Mouse (Mus musculus) midbrain, embryonic 13.5 days (tissue): ENCODE measurements around the gene S1pr5. TPM values are rescaled to one million over a fixed set of nuclear protein-coding genes. Genes with fewer than 3 reads are reported as not detected.
"Not testable (repeated sequence)": the region's sequence is repeated elsewhere in the genome, so short reads cannot be mapped to it uniquely, and the experiment has no call there.

Experiments
- ATAC-seq: fragments of 200-750 bp; cut with Nextera tagmentation; 2 replicates; pipeline ENCODE4 v1.8.0; 2017; ENCODE audit warnings: mild to moderate bottlenecking, moderate TSS enrichment, moderate library complexity
- H3K27ac ChIP-seq: fragments of 300-500 bp; sonication (generic); 2 replicates; pipeline ENCODE4 v1.5.1; 2015; ENCODE audit warnings: inconsistent platforms, mild to moderate bottlenecking, moderate library complexity
- H3K27me3 ChIP-seq: fragments of 300-500 bp; sonication (generic); 2 replicates; pipeline ENCODE4 v1.6.1; 2015; ENCODE audit warnings: mild to moderate bottlenecking, inconsistent platforms
- H3K36me3 ChIP-seq: fragments of 300-500 bp; sonication (generic); 2 replicates; pipeline ENCODE4 v1.6.1; 2015; ENCODE audit warnings: mild to moderate bottlenecking, inconsistent platforms
- H3K4me1 ChIP-seq: fragments of 300-500 bp; sonication (generic); replicated peaks from 2 replicates; pipeline ENCODE4 v1.6.1; 2015; ENCODE audit warnings: inconsistent platforms
- H3K4me2 ChIP-seq: fragments of 300-500 bp; sonication (generic); replicated peaks from 2 replicates; pipeline ENCODE4 v1.6.1; 2015; ENCODE audit warnings: moderate library complexity, mild to moderate bottlenecking, inconsistent platforms
- H3K4me3 ChIP-seq: fragments of 300-500 bp; sonication (generic); replicated peaks from 2 replicates; pipeline ENCODE4 v1.5.1; 2015; ENCODE audit warnings: mild to moderate bottlenecking, inconsistent platforms
- H3K9ac ChIP-seq: fragments of 300-500 bp; sonication (generic); replicated peaks from 2 replicates; pipeline ENCODE4 v1.6.1; 2015; ENCODE audit warnings: mild to moderate bottlenecking, inconsistent platforms
- H3K9me3 ChIP-seq: fragments of 300-500 bp; sonication (generic); 2 replicates; pipeline ENCODE4 v1.6.1; 2016; ENCODE audit warnings: mild to moderate bottlenecking, inconsistent platforms
- WGBS: fragments of 180-500 bp; shearing (Covaris S2); methylation state at CpG from one replicate; pipeline ENCODE4 v1.1.7; 2015; 5-methylcytosine and 5-hydroxymethylcytosine counted together
- polyA plus RNA-seq: library from polyadenylated mRNA; unstranded; fragments of >200 nt; fragmentation: Nextera tagmentation; extraction: Ambion mirVana; gene quantifications from 2 replicates; pipeline ENCODE4 v1.2.1, GENCODE M21; 2015

The S1pr5 gene
- polyA plus RNA-seq, 1 experiment from 2014 or later: 1.6 TPM

GRCm38 (mm10) chr9:21213617-21214190 is 34.5 kb downstream of the S1pr5 start:
- Histone ChIP-seq H3K4me2 (no peak overlapping the region), H3K9me3 (no peaks in the 10 kb centered on the region), H3K4me3 (no peak overlapping the region), H3K27me3 (no peaks in the 10 kb centered on the region), H3K9ac (no peak overlapping the region), H3K36me3 (peaks cover 21% of the 10 kb centered on the region), H3K4me1 (peaks cover 8% of the 10 kb centered on the region), H3K27ac (no peak overlapping the region)
- ATAC-seq: no peak
- 38% methylated on average over 7 of the region's 7 CpGs for WGBS

GRCm38 (mm10) chr9:21211624-21212023 is 36.6 kb downstream of the S1pr5 start:
- peaks cover 30% of the 10 kb centered on the region for H3K36me3 ChIP-seq
- H3K27me3 ChIP-seq: no peaks in the 10 kb centered on the region
- no peak overlapping the region for H3K27ac ChIP-seq
- no peak overlapping the region for H3K4me2 ChIP-seq
- no peak overlapping the region for H3K9ac ChIP-seq
- peaks cover 5% of the 10 kb centered on the region for H3K4me1 ChIP-seq
- WGBS: 89% methylated on average over 7 of the region's 7 CpGs
- no peaks in the 10 kb centered on the region for H3K9me3 ChIP-seq
- no peak for ATAC-seq
- H3K4me3 ChIP-seq: no peak overlapping the region

DNA sequence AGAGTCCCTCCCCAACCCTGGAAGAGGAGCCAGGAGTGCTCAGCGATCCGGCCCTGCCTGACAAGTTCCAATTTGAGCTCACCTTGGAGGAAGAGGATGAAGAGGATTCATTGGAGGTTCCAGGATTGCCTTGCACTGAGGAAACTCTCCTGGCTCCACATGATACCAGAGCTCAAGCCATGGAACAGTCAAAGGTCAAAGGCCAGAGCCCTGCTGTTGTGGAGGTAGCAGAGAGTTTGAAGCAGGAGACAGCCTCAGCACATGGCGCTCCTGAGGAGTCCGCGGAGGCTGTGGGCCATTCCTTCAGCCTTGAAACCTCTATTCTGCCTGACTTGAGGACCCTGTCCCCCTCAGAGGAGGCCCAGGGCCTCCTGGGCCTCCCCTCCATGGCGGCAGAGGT is 37.4 kb downstream of the S1pr5 start:
- no peaks in the 10 kb centered on the region for H3K4me1 ChIP-seq
- H3K9ac ChIP-seq: no peak overlapping the region
- H3K4me2 ChIP-seq: no peak overlapping the region
- WGBS: 84% methylated on average over 6 of the region's 6 CpGs
- H3K27me3 ChIP-seq: no peaks in the 10 kb centered on the region
- H3K27ac ChIP-seq: no peak overlapping the region
- no peak overlapping the region for H3K4me3 ChIP-seq
- no peaks in the 10 kb centered on the region for H3K9me3 ChIP-seq
- no peak for ATAC-seq
- H3K36me3 ChIP-seq: peaks cover 36% of the 10 kb centered on the region

DNA sequence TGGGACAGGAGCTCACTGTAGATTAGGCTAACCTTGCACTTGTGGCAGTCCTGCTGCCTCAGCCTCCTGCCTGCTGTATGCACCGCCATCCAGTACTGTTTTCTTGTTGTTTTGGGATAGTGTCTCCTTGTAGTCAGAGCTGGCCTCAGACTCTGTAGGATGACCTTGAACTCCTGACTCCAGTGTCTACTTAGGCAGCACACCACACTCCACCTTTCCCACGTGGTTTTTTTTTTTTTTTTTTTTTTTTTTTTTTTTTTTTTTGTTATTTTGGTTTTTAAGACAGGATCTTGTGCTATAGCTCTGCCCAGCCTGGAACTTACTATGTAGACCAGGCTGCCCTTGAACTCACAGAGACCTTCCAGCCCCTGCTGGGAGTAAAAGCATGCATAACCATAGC is 39.6 kb downstream of the S1pr5 start:
- ATAC-seq: no peak
- Histone ChIP-seq H3K36me3 (peaks cover 49% of the 10 kb centered on the region), H3K4me2 (no peak overlapping the region), H3K4me3 (no peak overlapping the region), H3K27ac (no peak overlapping the region), H3K4me1 (peaks cover 9% of the 10 kb centered on the region), H3K9me3 (no peaks in the 10 kb centered on the region), H3K9ac (no peak overlapping the region), H3K27me3 (no peaks in the 10 kb centered on the region)
- 63% methylated on average over 2 of the region's 2 CpGs for WGBS

GRCm38 (mm10) chr9:21206848-21207247 is 41.4 kb downstream of the S1pr5 start:
- Histone ChIP-seq H3K27me3 (no peaks in the 10 kb centered on the region), H3K4me3 (no peak overlapping the region), H3K36me3 (peaks cover 49% of the 10 kb centered on the region), H3K4me1 (peaks cover 9% of the 10 kb centered on the region), H3K27ac (no peak overlapping the region), H3K4me2 (no peak overlapping the region), H3K9ac (no peak overlapping the region), H3K9me3 (no peaks in the 10 kb centered on the region)
- ATAC-seq: no peak
- WGBS: 91% methylated on average over 6 of the region's 6 CpGs

DNA sequence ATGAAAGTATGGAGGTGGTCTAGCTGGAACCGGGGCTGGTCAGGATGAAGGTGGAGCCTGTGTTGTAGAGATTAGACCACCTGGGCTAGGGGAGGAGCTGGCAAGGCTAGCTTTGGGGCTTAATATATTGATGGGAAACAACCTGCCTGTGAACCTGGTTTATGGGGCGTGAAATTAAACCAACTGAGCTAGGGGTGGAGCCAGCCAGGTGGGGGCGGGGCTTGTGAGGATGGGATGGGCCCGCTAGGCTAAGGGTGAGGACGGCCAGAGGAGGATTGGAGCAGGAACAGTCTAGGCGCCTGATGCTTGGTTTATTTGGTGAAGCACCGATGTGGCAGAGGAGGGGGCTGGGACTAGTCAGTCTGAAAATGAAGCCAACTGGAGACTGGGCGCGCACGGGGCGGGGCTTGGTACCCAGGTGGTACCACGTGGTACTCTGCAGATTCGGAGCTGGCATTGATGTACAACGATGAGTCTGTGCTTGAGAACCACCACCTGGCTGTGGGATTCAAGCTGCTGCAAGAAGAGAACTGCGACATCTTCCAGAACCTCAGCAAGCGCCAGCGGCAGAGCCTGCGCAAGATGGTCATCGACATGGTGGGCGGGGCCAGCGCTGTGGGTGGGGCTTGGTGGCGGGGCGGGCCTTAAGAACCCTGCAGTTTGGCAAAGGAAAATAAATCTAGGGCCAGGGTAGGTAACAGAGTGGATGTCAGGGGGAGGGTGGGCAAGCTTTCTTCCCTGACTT is 43.5 kb downstream of the S1pr5 start:
- ATAC-seq: peak; percentile 73

DNA sequence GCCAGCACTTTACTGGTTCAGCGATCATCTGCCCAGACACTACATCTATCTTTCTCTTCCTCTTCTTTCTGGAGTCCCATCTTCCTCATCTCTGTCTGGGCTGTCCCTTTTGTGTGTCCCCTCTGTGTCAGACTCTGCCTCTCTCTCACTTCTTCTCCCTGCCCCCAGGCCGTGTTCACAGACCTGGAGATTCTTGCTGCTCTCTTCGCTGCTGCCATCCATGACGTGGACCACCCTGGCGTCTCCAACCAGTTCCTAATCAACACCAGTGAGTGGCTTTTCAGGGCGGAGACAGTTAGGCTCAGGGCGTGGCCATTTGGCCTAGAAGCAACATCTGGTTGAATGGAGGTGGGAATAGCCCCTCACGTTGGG is 44.1 kb downstream of the S1pr5 start:
- Histone ChIP-seq H3K4me1 (peaks cover 9% of the 10 kb centered on the region), H3K9ac (no peak overlapping the region), H3K27ac (no peak overlapping the region), H3K4me3 (no peak overlapping the region), H3K4me2 (peak overlapping the region; percentile 56), H3K27me3 (no peaks in the 10 kb centered on the region), H3K9me3 (no peaks in the 10 kb centered on the region), H3K36me3 (peaks cover 47% of the 10 kb centered on the region)
- WGBS: 27% methylated on average over 8 of the region's 8 CpGs
- no peak for ATAC-seq

More for the DNA sequence above, 43.5 kb downstream of the S1pr5 start:
- peak overlapping the region; percentile 35 for H3K4me3 ChIP-seq
- H3K36me3 ChIP-seq: peaks cover 47% of the 10 kb centered on the region
- no peaks in the 10 kb centered on the region for H3K27me3 ChIP-seq
- no peaks in the 10 kb centered on the region for H3K9me3 ChIP-seq
- H3K4me2 ChIP-seq: peak overlapping the region; percentile 56
- peaks cover 9% of the 10 kb centered on the region for H3K4me1 ChIP-seq
- WGBS: 3% methylated on average over 23 of the region's 23 CpGs
- H3K9ac ChIP-seq: peak overlapping the region; percentile 50
- H3K27ac ChIP-seq: no peak overlapping the region

GRCm38 (mm10) chr9:21198960-21199359 is 49.3 kb downstream of the S1pr5 start:
- Histone ChIP-seq H3K4me3 (no peak overlapping the region), H3K9ac (no peak overlapping the region), H3K27me3 (no peaks in the 10 kb centered on the region), H3K4me1 (peaks cover 33% of the 10 kb centered on the region), H3K36me3 (peaks cover 22% of the 10 kb centered on the region), H3K4me2 (no peak overlapping the region), H3K27ac (no peak overlapping the region), H3K9me3 (no peaks in the 10 kb centered on the region)
- no peak for ATAC-seq
- WGBS: 88% methylated on average over 3 of the region's 3 CpGs

- WGBS: 7% methylated on average over 4 of the region's 4 CpGs
- H3K27ac ChIP-seq: peak overlapping the region; percentile 79; the same call in 1 of the 2 replicates
These were observed 50.3 kb downstream of the S1pr5 start for GRCm38 (mm10) chr9:21197981-21198380.

DNA sequence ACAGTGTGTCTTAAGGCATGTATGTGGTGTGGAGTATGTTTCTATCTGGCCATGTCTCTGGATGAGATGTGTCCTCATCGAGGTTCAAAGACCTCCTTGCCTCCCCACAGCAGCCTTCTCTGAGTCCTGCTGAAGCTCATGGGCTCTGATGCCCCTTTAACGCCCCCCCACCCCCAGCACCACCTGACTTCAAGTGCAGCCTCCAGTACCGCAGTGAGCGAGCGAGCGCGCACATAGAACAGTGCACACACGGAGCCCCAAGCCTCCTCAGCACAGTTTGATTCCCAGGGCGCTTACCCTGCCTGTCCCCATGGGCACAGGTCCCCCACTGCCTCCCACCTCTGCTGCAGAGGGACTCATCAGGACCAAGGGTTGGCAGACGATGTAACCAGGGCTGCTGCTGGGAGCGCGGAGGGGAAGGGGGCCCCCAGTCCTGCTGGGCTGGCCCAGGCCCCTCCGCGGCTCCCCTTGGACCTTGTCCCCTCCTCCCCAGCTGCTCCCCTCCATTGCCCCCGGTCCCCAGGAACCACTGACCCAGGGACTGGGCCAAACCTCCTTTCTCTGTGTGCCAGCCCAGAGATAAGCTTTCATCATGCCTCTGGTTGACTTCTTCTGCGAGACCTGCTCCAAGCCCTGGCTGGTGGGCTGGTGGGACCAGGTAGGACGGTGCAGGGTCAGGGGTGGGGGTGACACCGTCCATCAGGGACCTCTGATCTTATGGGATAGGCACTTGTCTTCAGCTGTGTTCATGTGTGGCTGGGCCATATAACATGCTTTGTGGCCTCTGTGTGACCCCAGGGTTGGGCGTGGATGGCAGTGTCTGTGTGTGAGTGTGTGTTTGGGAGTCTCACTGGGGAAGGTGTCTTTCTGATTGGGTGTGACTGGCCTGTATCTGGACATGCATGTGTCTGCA is 51.5 kb downstream of the S1pr5 start:
- Histone ChIP-seq H3K27me3 (no peaks in the 10 kb centered on the region), H3K9ac (peak overlapping the region; percentile 85), H3K36me3 (peaks cover 12% of the 10 kb centered on the region), H3K4me3 (peak overlapping the region; percentile 67), H3K27ac (peak overlapping the region; percentile 79), H3K4me1 (peaks cover 33% of the 10 kb centered on the region), H3K9me3 (no peaks in the 10 kb centered on the region), H3K4me2 (peak overlapping the region; percentile 88)
- ATAC-seq: peak; percentile 84
- 15% methylated on average over 19 of the region's 19 CpGs for WGBS

More at GRCm38 (mm10) chr9:21197981-21198380, 50.3 kb downstream of the S1pr5 start:
- H3K4me1 ChIP-seq: peaks cover 33% of the 10 kb centered on the region
- peak overlapping the region; percentile 88 for H3K4me2 ChIP-seq
- no peaks in the 10 kb centered on the region for H3K9me3 ChIP-seq
- H3K36me3 ChIP-seq: peaks cover 12% of the 10 kb centered on the region
- H3K27me3 ChIP-seq: no peaks in the 10 kb centered on the region
- peak overlapping the region; percentile 67 for H3K4me3 ChIP-seq
- peak; percentile 83 for ATAC-seq
- peak overlapping the region; percentile 85 for H3K9ac ChIP-seq

- H3K9ac ChIP-seq, H3K36me3 ChIP-seq, H3K27ac ChIP-seq, H3K9me3 ChIP-seq, H3K27me3 ChIP-seq: not testable (repeated sequence)
- WGBS: 51% methylated on average over 7 of the region's 7 CpGs
- Histone ChIP-seq H3K4me1 (peaks cover 33% of the 10 kb centered on the region), H3K4me3 (0 out of 2 replicates have a peak overlapping the region, but pooled peaks have one; percentile 67), H3K4me2 (peak overlapping the region; percentile 88; the same call in 1 of the 2 replicates)
- peak; percentile 18 for ATAC-seq
These were observed 52.3 kb downstream of the S1pr5 start for GRCm38 (mm10) chr9:21195736-21196505.
